Mouse (Mus musculus) neural tube, embryonic 11.5 days (tissue): ENCODE results near the gene Madcam1. TPM values are rescaled to one million over a fixed set of nuclear protein-coding genes. Genes with fewer than 3 reads are reported as not detected.

ENCODE experiments used
- ATAC-seq: fragments of 200-750 bp; cut with Nextera tagmentation; 2 replicates; pipeline ENCODE4 v1.8.0; 2017; ENCODE audit warnings: moderate number of reproducible peaks, mild to moderate bottlenecking, moderate TSS enrichment, moderate library complexity; ENCODE audit not compliant: insufficient read depth, low FRiP score, low TSS enrichment
- DNase-seq: peaks from one replicate; pipeline ENCODE4 v3.0.0-alpha.2; 2015; ENCODE audit warnings: low spot score
- H3K27ac ChIP-seq: fragments of 300-500 bp; sonication (generic); 2 replicates; pipeline ENCODE4 v1.5.1; 2014; ENCODE audit warnings: low read depth, mild to moderate bottlenecking, low read length
- H3K27me3 ChIP-seq: fragments of 300-500 bp; sonication (generic); 2 replicates; pipeline ENCODE4 v1.6.1; 2014; ENCODE audit warnings: mild to moderate bottlenecking, low read length, mixed read lengths; ENCODE audit not compliant: control insufficient read depth, insufficient read depth
- H3K36me3 ChIP-seq: fragments of 300-500 bp; sonication (generic); 2 replicates; pipeline ENCODE4 v1.6.1; 2014; ENCODE audit warnings: mild to moderate bottlenecking, low read length, moderate library complexity, mixed read lengths; ENCODE audit not compliant: control insufficient read depth, insufficient read depth
- H3K4me1 ChIP-seq: fragments of 300-500 bp; sonication (generic); 2 replicates; pipeline ENCODE4 v1.6.1; 2014; ENCODE audit warnings: low read length, mixed read lengths; ENCODE audit not compliant: control insufficient read depth, insufficient read depth
- H3K4me2 ChIP-seq: fragments of 300-500 bp; sonication (generic); 2 replicates; pipeline ENCODE4 v1.6.1; 2014; ENCODE audit warnings: low read depth, mild to moderate bottlenecking, moderate library complexity
- H3K4me3 ChIP-seq: fragments of 300-500 bp; sonication (generic); 2 replicates; pipeline ENCODE4 v1.5.1; 2014; ENCODE audit warnings: low read depth, low read length
- H3K9ac ChIP-seq: fragments of 300-500 bp; sonication (generic); 2 replicates; pipeline ENCODE4 v1.6.1; 2014; ENCODE audit warnings: mild to moderate bottlenecking, low read length
- H3K9me3 ChIP-seq: fragments of 300-500 bp; sonication (generic); 2 replicates; pipeline ENCODE4 v1.6.1; 2016; ENCODE audit warnings: low read length; ENCODE audit not compliant: control insufficient read depth
- WGBS: fragments of 180-500 bp; shearing (Covaris S2); extraction: QIAGEN DNeasy Blood & Tissue Kit; methylation state at CpG from one replicate; pipeline ENCODE4 v1.1.7; 2014; 5-methylcytosine and 5-hydroxymethylcytosine counted together
- polyA plus RNA-seq: library from polyadenylated mRNA; unstranded; fragments of >200 nt; fragmentation: Nextera tagmentation; extraction: Ambion mirVana; gene quantifications from 2 replicates; pipeline ENCODE4 v1.2.1, GENCODE M21; 2014

Madcam1 gene
- 1.5 and 2.5 TPM in 2 replicates for polyA plus RNA-seq

DNA sequence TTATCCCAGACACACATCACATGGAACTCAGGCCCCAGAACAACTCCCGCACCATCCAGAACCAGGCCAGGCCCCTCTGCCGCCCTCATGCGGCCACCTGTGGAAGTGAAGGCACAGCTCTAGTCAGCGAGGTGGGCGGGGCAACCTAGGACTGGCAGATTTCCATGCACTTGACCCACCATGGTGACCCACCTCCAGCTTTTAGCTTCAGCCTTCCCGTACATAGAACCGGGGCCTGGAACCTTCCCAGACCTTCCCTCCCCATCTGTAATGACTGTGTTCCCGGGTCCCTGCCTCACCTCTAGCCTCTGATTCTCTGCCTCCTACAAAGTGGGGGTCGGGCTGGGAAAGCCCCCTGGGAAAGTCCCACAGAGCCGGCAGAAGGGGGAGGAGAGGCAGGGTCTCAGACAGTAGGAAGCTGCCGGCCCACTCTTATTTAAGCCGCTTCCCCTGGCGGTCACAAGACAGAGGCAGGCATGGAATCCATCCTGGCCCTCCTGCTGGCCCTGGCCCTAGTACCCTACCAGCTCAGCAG lies at the start of gene Madcam1:
Gene Madcam1, plus strand, starts transcription at position 429 of the 535 bp plus-strand sequence.
- Histone ChIP-seq H3K27me3 (no peaks in the 10 kb centered on the region), H3K27ac (no peak within 1 kb of the TSS), H3K36me3 (no peaks in the 10 kb centered on the region), H3K9me3 (no peaks in the 10 kb centered on the region), H3K4me2 (no peak within 1 kb of the TSS), H3K9ac (no peak within 1 kb of the TSS), H3K4me3 (no peak within 1 kb of the TSS), H3K4me1 (no peaks in the 10 kb centered on the region)
- 13% methylated on average over 13 of the region's 13 CpGs for WGBS
- ATAC-seq (peak; percentile 10), DNase-seq (peak; percentile 84)

DNA sequence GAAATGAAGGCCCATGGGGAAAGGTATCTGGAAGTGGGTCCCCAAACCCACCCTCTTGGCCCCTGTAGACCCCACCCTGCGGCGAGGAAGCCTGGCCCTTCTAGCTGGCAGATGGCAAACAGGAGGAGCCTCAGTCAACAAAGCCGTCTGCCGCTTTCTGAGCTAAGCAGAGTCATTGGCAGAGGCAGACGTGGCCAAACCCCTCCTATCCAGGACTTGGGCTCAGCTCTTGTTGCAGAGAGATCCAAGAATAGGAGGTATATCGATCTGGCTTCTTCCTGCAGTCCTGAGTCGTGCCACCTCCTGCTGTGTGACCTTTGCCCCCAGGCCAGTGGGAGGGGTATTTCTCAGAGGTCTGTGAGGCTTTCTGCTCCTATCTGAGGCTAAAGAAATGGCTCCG lies 48.5 kb upstream of the Madcam1 start:
- peaks cover 19% of the 10 kb centered on the region for H3K4me1 ChIP-seq
- no peak overlapping the region for H3K27ac ChIP-seq
- WGBS = 7% methylated on average over 8 of the region's 8 CpGs
- no peak overlapping the region for H3K9ac ChIP-seq
- DNase-seq = no peak
- peaks cover 24% of the 10 kb centered on the region for H3K27me3 ChIP-seq
- no peak overlapping the region for H3K4me3 ChIP-seq
- ATAC-seq = no peak
- no peak overlapping the region for H3K4me2 ChIP-seq
- no peaks in the 10 kb centered on the region for H3K36me3 ChIP-seq
- H3K9me3 ChIP-seq = no peaks in the 10 kb centered on the region

DNA sequence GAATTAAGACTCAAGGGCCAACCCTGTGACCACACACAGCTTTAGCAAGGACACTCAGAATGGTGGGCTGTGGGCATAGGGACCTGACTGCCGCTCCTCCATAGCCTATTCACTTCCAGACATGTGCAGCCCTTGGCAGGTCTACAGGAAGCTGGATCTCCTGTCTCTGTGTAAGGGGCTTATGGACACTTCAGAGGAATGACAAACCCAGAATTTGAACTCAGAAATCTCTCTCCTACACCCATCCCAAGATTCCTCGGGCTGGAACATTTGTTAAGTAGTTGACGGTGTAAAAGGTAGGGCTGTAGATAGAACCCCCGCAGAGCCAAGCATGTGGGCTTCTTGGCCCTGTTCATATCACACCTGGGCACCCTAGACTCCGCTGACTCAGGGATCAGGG lies 48.0 kb upstream of the Madcam1 start:
- Histone ChIP-seq H3K27me3 (peaks cover 24% of the 10 kb centered on the region), H3K4me1 (peaks cover 19% of the 10 kb centered on the region), H3K36me3 (no peaks in the 10 kb centered on the region), H3K4me2 (no peak overlapping the region), H3K9ac (no peak overlapping the region), H3K4me3 (no peak overlapping the region), H3K9me3 (no peaks in the 10 kb centered on the region), H3K27ac (no peak overlapping the region)
- ATAC-seq (no peak), DNase-seq (no peak)
- WGBS = 85% methylated on average over 5 of the region's 5 CpGs

DNA sequence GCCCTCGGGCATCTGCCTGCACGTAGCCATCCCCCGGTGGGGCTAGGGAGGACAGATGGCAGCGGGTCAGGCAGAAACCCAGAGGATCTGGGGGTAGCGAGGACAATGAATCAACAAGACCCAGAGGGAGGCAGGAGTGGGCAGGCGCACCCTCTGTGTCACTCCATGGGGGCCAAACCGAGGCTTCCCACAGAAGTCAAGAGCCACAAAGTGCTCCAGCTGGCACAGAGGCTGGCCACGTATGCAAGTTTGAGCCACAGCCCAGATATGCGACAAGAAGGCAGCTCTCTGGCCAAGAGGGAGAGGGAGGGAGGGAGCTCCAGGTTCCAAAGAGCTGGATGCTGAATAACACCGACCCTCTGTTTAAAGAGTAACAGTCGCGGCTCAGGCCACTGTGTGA lies 40.4 kb upstream of the Madcam1 start:
- Histone ChIP-seq H3K4me1 (no peaks in the 10 kb centered on the region), H3K36me3 (no peaks in the 10 kb centered on the region), H3K4me3 (no peak overlapping the region), H3K9ac (no peak overlapping the region), H3K27ac (no peak overlapping the region), H3K9me3 (no peaks in the 10 kb centered on the region), H3K4me2 (no peak overlapping the region), H3K27me3 (no peaks in the 10 kb centered on the region)
- no peak for ATAC-seq
- WGBS = 70% methylated on average over 12 of the region's 12 CpGs
- DNase-seq = no peak

DNA sequence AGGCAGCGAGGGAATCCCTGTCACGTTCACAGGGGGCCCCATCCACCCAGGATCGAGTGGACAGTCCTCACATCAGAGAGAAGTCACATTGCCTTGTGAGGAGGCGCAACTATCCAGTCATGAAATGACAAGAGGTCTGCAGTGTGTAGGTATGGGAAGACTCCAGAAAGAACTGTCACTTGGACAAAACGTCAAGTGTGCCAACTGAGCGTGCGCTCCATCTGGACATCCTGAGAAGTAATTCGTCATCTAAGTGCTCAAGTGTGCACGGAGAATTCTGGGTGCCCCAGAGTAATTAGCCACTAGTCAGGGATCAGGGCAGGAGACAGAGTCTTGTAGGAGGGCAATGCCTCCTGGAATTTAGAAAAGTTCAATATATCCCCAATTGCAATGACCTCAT lies 39.0 kb upstream of the Madcam1 start:
- Histone ChIP-seq H3K27me3 (no peaks in the 10 kb centered on the region), H3K9ac (no peak overlapping the region), H3K4me2 (no peak overlapping the region), H3K4me1 (no peaks in the 10 kb centered on the region), H3K4me3 (no peak overlapping the region), H3K36me3 (no peaks in the 10 kb centered on the region), H3K27ac (no peak overlapping the region), H3K9me3 (no peaks in the 10 kb centered on the region)
- 86% methylated on average over 9 of the region's 9 CpGs for WGBS
- ATAC-seq (no peak), DNase-seq (no peak)

DNA sequence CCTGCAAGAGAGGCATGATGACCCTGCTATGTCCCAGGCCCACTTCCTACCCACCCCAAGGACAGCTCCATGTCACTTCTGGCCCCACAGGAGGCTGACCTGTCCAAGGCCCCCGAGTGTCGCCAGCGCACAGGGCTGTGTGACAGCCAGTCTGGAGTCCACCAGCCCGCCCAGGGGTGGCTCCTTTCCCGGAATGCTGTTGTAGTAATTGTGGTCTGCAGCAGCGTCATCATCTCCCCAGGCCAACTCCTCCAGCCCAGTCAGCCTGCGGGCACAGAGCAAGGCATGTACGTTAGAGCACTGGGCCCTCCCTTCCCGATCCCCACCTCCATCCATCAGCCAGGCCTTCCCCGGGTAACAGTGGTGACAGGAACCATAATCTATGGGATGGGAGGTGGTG lies 38.2 kb upstream of the Madcam1 start:
- Histone ChIP-seq H3K4me2 (no peak overlapping the region), H3K27me3 (no peaks in the 10 kb centered on the region), H3K36me3 (no peaks in the 10 kb centered on the region), H3K4me3 (no peak overlapping the region), H3K9ac (no peak overlapping the region), H3K27ac (no peak overlapping the region), H3K4me1 (no peaks in the 10 kb centered on the region), H3K9me3 (no peaks in the 10 kb centered on the region)
- ATAC-seq (no peak), DNase-seq (no peak)
- WGBS = 84% methylated on average over 10 of the region's 10 CpGs

DNA sequence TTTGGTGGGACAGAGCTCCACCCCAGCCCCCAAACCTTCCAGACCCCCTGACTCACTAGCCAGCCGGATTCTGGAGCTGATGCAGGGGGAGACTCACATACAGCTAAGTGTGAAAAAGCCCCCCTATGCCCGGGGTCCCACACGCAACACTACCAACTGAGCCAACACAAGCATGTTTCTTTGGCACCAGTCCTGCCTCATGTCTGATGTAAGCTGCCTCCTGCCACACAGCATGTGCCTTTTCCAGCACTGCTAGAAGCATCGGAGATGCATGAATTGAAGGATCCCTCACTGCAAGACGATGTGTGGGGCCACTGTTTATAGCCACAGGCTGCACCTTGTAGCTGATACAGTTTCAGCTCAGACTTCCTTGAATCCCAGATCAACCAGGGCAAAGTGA lies 36.0 kb upstream of the Madcam1 start:
- no peak overlapping the region for H3K27ac ChIP-seq
- no peak for DNase-seq
- no peak for ATAC-seq
- H3K27me3 ChIP-seq = no peaks in the 10 kb centered on the region
- no peaks in the 10 kb centered on the region for H3K4me1 ChIP-seq
- 83% methylated on average over 5 of the region's 5 CpGs for WGBS
- H3K4me2 ChIP-seq = no peak overlapping the region
- H3K9me3 ChIP-seq = no peaks in the 10 kb centered on the region
- H3K36me3 ChIP-seq = no peaks in the 10 kb centered on the region
- no peak overlapping the region for H3K9ac ChIP-seq
- no peak overlapping the region for H3K4me3 ChIP-seq

DNA sequence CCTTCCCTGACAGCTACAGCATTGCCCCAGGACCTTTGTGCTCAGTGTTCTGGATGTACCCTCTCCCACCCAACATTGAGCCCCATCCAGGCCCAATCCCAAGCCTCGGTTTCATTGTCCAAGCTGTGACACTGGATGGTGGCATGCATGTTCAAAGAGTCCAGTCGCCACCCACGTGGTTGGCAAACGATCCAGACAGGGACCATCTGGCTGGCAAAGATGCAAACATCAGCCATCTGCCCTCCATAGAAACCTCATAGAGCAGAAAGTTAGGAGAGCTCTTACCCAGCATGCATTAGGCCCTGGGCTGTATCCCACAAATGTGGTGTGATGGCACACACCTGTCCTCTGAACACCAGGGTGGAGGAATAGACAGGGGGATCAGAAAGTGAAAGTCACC lies 32.9 kb upstream of the Madcam1 start:
- Histone ChIP-seq H3K4me2 (no peak overlapping the region), H3K27ac (no peak overlapping the region), H3K9me3 (no peaks in the 10 kb centered on the region), H3K9ac (no peak overlapping the region), H3K27me3 (no peaks in the 10 kb centered on the region), H3K36me3 (no peaks in the 10 kb centered on the region), H3K4me1 (no peaks in the 10 kb centered on the region), H3K4me3 (no peak overlapping the region)
- ATAC-seq (no peak), DNase-seq (no peak)
- WGBS = 79% methylated on average over 4 of the region's 4 CpGs

DNA sequence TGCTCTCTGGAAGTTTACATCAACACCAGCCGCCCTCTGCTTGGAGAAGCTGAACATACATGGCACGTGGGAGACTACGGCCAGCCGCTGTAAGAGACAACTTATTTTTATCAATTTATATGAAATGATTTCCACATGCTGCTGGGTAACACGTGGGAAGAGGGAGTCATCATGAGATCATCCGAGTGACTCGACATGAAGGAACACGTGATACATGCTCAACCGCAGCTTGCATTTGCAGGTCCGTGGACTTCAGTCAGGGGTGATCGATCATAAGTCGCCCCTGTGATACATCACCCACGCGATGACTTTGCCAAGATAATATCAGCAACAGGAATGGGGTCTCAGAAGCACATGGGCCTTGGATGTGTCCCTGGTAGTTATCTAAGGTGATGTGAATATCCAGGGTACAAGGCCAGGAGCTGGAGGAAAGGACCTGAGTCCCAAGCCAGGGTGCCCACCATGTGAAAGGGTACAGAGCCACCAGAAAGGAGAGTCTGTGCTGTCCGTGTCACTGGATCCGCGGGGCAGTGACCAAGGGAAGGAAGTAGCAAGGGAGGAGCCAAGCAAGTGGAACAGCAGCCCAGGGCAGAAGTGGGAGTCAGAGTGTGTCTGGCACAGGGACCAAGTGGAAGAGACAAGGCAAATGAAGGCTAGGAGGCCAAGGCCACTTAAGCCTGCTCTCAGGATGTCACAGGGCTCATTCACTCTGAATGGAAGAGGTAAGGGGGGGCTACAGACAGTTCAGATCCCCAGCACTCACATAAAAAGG lies 31.2 kb upstream of the Madcam1 start:
- 86% methylated on average over 17 of the region's 17 CpGs for WGBS

More for the DNA sequence above, 31.2 kb upstream of the Madcam1 start:
- Histone ChIP-seq H3K27ac (no peak overlapping the region), H3K9me3 (no peaks in the 10 kb centered on the region), H3K36me3 (no peaks in the 10 kb centered on the region), H3K9ac (no peak overlapping the region), H3K4me2 (no peak overlapping the region), H3K4me3 (no peak overlapping the region), H3K27me3 (no peaks in the 10 kb centered on the region), H3K4me1 (peaks cover 1% of the 10 kb centered on the region)
- ATAC-seq (no peak), DNase-seq (no peak)
